Mouse (Mus musculus) neural tube, embryonic 11.5 days (tissue): Measurements from ENCODE around the gene Pex13. TPM values are rescaled to one million over a fixed set of nuclear protein-coding genes. Genes with fewer than 3 reads are reported as not detected.

Experiments
- ATAC-seq: fragments of 200-750 bp; cut with Nextera tagmentation; 2 replicates; pipeline ENCODE4 v1.8.0; 2017; ENCODE audit warnings: moderate number of reproducible peaks, mild to moderate bottlenecking, moderate TSS enrichment, moderate library complexity; ENCODE audit not compliant: insufficient read depth, low FRiP score, low TSS enrichment
- DNase-seq: peaks from one replicate; pipeline ENCODE4 v3.0.0-alpha.2; 2015; ENCODE audit warnings: low spot score
- H3K27ac ChIP-seq: fragments of 300-500 bp; sonication (generic); 2 replicates; pipeline ENCODE4 v1.5.1; 2014; ENCODE audit warnings: low read depth, mild to moderate bottlenecking, low read length
- H3K27me3 ChIP-seq: fragments of 300-500 bp; sonication (generic); 2 replicates; pipeline ENCODE4 v1.6.1; 2014; ENCODE audit warnings: mild to moderate bottlenecking, low read length, mixed read lengths; ENCODE audit not compliant: control insufficient read depth, insufficient read depth
- H3K36me3 ChIP-seq: fragments of 300-500 bp; sonication (generic); 2 replicates; pipeline ENCODE4 v1.6.1; 2014; ENCODE audit warnings: mild to moderate bottlenecking, low read length, moderate library complexity, mixed read lengths; ENCODE audit not compliant: control insufficient read depth, insufficient read depth
- H3K4me1 ChIP-seq: fragments of 300-500 bp; sonication (generic); 2 replicates; pipeline ENCODE4 v1.6.1; 2014; ENCODE audit warnings: low read length, mixed read lengths; ENCODE audit not compliant: control insufficient read depth, insufficient read depth
- H3K4me2 ChIP-seq: fragments of 300-500 bp; sonication (generic); 2 replicates; pipeline ENCODE4 v1.6.1; 2014; ENCODE audit warnings: low read depth, mild to moderate bottlenecking, moderate library complexity
- H3K4me3 ChIP-seq: fragments of 300-500 bp; sonication (generic); 2 replicates; pipeline ENCODE4 v1.5.1; 2014; ENCODE audit warnings: low read depth, low read length
- H3K9ac ChIP-seq: fragments of 300-500 bp; sonication (generic); 2 replicates; pipeline ENCODE4 v1.6.1; 2014; ENCODE audit warnings: mild to moderate bottlenecking, low read length
- H3K9me3 ChIP-seq: fragments of 300-500 bp; sonication (generic); 2 replicates; pipeline ENCODE4 v1.6.1; 2016; ENCODE audit warnings: low read length; ENCODE audit not compliant: control insufficient read depth
- WGBS: fragments of 180-500 bp; shearing (Covaris S2); extraction: QIAGEN DNeasy Blood & Tissue Kit; methylation state at CpG from one replicate; pipeline ENCODE4 v1.1.7; 2014; 5-methylcytosine and 5-hydroxymethylcytosine counted together
- polyA plus RNA-seq: library from polyadenylated mRNA; unstranded; fragments of >200 nt; fragmentation: Nextera tagmentation; extraction: Ambion mirVana; gene quantifications from 2 replicates; pipeline ENCODE4 v1.2.1, GENCODE M21; 2014

Pex13 gene
- polyA plus RNA-seq, 1 experiment from 2014 or later = 37.6 TPM

- Histone ChIP-seq H3K4me3 (peak within 1 kb of the TSS; percentile 87), H3K4me1 (no peaks in the 10 kb centered on the region), H3K9me3 (no peaks in the 10 kb centered on the region), H3K27ac (peak within 1 kb of the TSS; percentile 83), H3K27me3 (no peaks in the 10 kb centered on the region), H3K4me2 (peak within 1 kb of the TSS; percentile 59), H3K36me3 (no peaks in the 10 kb centered on the region), H3K9ac (peak within 1 kb of the TSS; percentile 71)
- DNase-seq (no peak), ATAC-seq (peak; percentile 60)
- 1% methylated on average over 34 of the region's 40 CpGs for WGBS
These were observed 410 bp downstream of the Pex13 start, which contains the start of gene Pus10 for GRCm38 (mm10) chr11:23665311-23665786. Gene Pus10 (plus strand): TSS chr11:23665674.

GRCm38 (mm10) chr11:23664232-23664631, 1.5 kb downstream of the Pex13 start:
- Histone ChIP-seq H3K4me3 (no peak overlapping the region), H3K4me1 (no peaks in the 10 kb centered on the region), H3K9ac (no peak overlapping the region), H3K4me2 (no peak overlapping the region), H3K36me3 (no peaks in the 10 kb centered on the region), H3K27me3 (no peaks in the 10 kb centered on the region), H3K9me3 (no peaks in the 10 kb centered on the region), H3K27ac (no peak overlapping the region)
- DNase-seq = no peak
- ATAC-seq = no peak

GRCm38 (mm10) chr11:23657791-23658190, 8.0 kb downstream of the Pex13 start:
- Histone ChIP-seq H3K4me3 (no peak overlapping the region), H3K27me3 (no peaks in the 10 kb centered on the region), H3K27ac (no peak overlapping the region), H3K4me1 (no peaks in the 10 kb centered on the region), H3K36me3 (no peaks in the 10 kb centered on the region), H3K9ac (no peak overlapping the region), H3K9me3 (no peaks in the 10 kb centered on the region), H3K4me2 (no peak overlapping the region)
- WGBS = 96% methylated on average over 2 of the region's 2 CpGs
- no peak for DNase-seq
- ATAC-seq = no peak

- H3K27me3 ChIP-seq = no peaks in the 10 kb centered on the region
- DNase-seq = no peak
- H3K9ac ChIP-seq = no peak overlapping the region
- H3K4me1 ChIP-seq = no peaks in the 10 kb centered on the region
- no peaks in the 10 kb centered on the region for H3K9me3 ChIP-seq
- no peak overlapping the region for H3K4me3 ChIP-seq
- no peak overlapping the region for H3K27ac ChIP-seq
- no peaks in the 10 kb centered on the region for H3K36me3 ChIP-seq
- WGBS = 56% methylated on average over 3 of the region's 3 CpGs
- no peak overlapping the region for H3K4me2 ChIP-seq
- no peak for ATAC-seq
These were observed 12.1 kb downstream of the Pex13 start for GRCm38 (mm10) chr11:23653666-23654065.

GRCm38 (mm10) chr11:23647835-23648234, 17.9 kb downstream of the Pex13 start:
- 95% methylated on average over 3 of the region's 3 CpGs for WGBS
- H3K4me2 ChIP-seq = no peak overlapping the region
- H3K9me3 ChIP-seq = no peaks in the 10 kb centered on the region

GRCm38 (mm10) chr11:23647431-23647830, 18.3 kb downstream of the Pex13 start:
- Histone ChIP-seq H3K4me1 (no peaks in the 10 kb centered on the region), H3K4me2 (no peak overlapping the region), H3K27ac (no peak overlapping the region), H3K4me3 (no peak overlapping the region), H3K9ac (no peak overlapping the region), H3K27me3 (no peaks in the 10 kb centered on the region), H3K36me3 (no peaks in the 10 kb centered on the region), H3K9me3 (no peaks in the 10 kb centered on the region)
- no peak for DNase-seq
- ATAC-seq = no peak

More at GRCm38 (mm10) chr11:23647835-23648234, 17.9 kb downstream of the Pex13 start:
- Histone ChIP-seq H3K36me3 (no peaks in the 10 kb centered on the region), H3K27ac (no peak overlapping the region), H3K9ac (no peak overlapping the region), H3K4me1 (no peaks in the 10 kb centered on the region), H3K4me3 (no peak overlapping the region), H3K27me3 (no peaks in the 10 kb centered on the region)
- ATAC-seq (no peak), DNase-seq (no peak)

GRCm38 (mm10) chr11:23634573-23634972, 31.2 kb downstream of the Pex13 start:
- Histone ChIP-seq H3K36me3 (no peaks in the 10 kb centered on the region), H3K4me1 (no peaks in the 10 kb centered on the region; the same call in 1 of the 2 replicates), H3K27ac (no peak overlapping the region), H3K9me3 (no peaks in the 10 kb centered on the region), H3K9ac (no peak overlapping the region), H3K4me2 (no peak overlapping the region), H3K4me3 (no peak overlapping the region), H3K27me3 (no peaks in the 10 kb centered on the region)
- DNase-seq (peak; percentile 19), ATAC-seq (no peak)
- 63% methylated on average over 8 of the region's 8 CpGs for WGBS

- H3K4me3 ChIP-seq = peak overlapping the region; percentile 86
- H3K9me3 ChIP-seq = no peaks in the 10 kb centered on the region
- peak overlapping the region; percentile 93; the same call in 1 of the 2 replicates for H3K27ac ChIP-seq
- WGBS = 13% methylated on average over 7 of the region's 7 CpGs
- H3K9ac ChIP-seq = peak overlapping the region; percentile 23; the same call in 1 of the 2 replicates
- H3K4me1 ChIP-seq = no peaks in the 10 kb centered on the region; the same call in 1 of the 2 replicates
- ATAC-seq = peak; percentile 7
- peak overlapping the region; percentile 53 for H3K4me2 ChIP-seq
- H3K36me3 ChIP-seq = no peaks in the 10 kb centered on the region
- no peaks in the 10 kb centered on the region for H3K27me3 ChIP-seq
- DNase-seq = no peak
These were observed 31.9 kb downstream of the Pex13 start for GRCm38 (mm10) chr11:23633879-23634215.

GRCm38 (mm10) chr11:23632945-23633878, 32.5 kb downstream of the Pex13 start, which contains the start of gene 0610010F05Rik:
Gene 0610010F05Rik (minus strand): TSS chr11:23633639.
- peak within 1 kb of the TSS; percentile 86 for H3K4me3 ChIP-seq
- H3K36me3 ChIP-seq = no peaks in the 10 kb centered on the region
- H3K4me2 ChIP-seq = peak within 1 kb of the TSS; percentile 53
- peak within 1 kb of the TSS; percentile 94 for H3K9ac ChIP-seq
- ATAC-seq (peak; percentile 100), DNase-seq (peak; percentile 97)
- H3K27me3 ChIP-seq = no peaks in the 10 kb centered on the region
- peak within 1 kb of the TSS; percentile 93 for H3K27ac ChIP-seq
- H3K9me3 ChIP-seq = no peaks in the 10 kb centered on the region
- under 1% methylated on average over 46 of the region's 103 CpGs for WGBS
- H3K4me1 ChIP-seq = no peaks in the 10 kb centered on the region; the same call in 1 of the 2 replicates
